In the genomic region with DNA sequence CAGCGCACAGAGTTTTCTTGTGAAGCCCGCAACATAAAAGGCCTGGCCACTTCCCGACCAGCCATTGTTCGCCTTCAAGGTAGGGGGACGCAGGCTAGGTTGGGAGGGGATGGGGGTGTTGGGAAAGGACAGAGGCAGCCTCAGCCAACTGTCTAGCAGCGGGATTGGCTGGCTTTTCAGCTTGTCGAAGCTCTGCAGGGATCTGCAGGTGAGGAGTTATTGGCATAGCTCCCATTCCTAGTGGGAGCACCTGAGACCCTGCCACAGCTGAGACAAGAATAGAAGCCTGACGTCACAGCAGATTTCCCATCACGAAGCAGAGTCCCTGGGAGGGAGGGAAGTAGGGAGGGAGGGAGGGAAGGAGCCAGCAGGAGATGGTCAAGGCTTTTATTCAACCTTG, we compare ENCODE assay signal across 15 mouse cellular contexts. TPM values are rescaled to one million over a fixed set of nuclear protein-coding genes. Genes with fewer than 3 reads are reported as not detected.
DNase-seq lines count a peak whose midpoint lies in the region; ATAC-seq and TF ChIP-seq lines count a peak whose summit lies in the region.
"Had no signal": no experiment of that assay in that cellular context is flagged by ENCODE, and none has a peak within 500 bp of the region (broad histone marks: within the 10 kb centered on the region; RNA-seq: fewer than 3 reads in every experiment).

No protein-coding gene starts in this region.

- no peaks in the 10 kb centered on the region for H3K9me3 ChIP-seq in embryonic facial prominence, embryonic 10.5 days
- H3K9me3 ChIP-seq in hindbrain, embryonic 16.5 days (ENCODE audit: control insufficient read depth, low read length), result no peaks in the 10 kb centered on the region
- H3K9me3 ChIP-seq: embryonic facial prominence, embryonic 12.5 days; liver, embryonic 15.5 days had no signal

- no peak for TF ChIP-seq CTCF in layer of hippocampus, adult 2 months (conservative IDR thresholded peaks at IDR 0.05)

- H3K4me2 ChIP-seq in hindbrain, embryonic 16.5 days (ENCODE audit: low read length), result no peak overlapping the region
- H3K4me2 ChIP-seq: embryonic facial prominence, embryonic 12.5 days; liver, embryonic 15.5 days had no signal

- H3K4me3 ChIP-seq in layer of hippocampus, adult 2 months, result no peak overlapping the region
- H3K4me3 ChIP-seq in embryonic facial prominence, embryonic 10.5 days, result no peak overlapping the region
- no peak overlapping the region for H3K4me3 ChIP-seq in hindbrain, embryonic 16.5 days (ENCODE audit: low read length)
- H3K4me3 ChIP-seq: embryonic facial prominence, embryonic 12.5 days; liver, embryonic 15.5 days had no signal

- H3K4me1 ChIP-seq in embryonic facial prominence, embryonic 10.5 days, result peaks cover 90% of the 10 kb centered on the region
- peaks cover 35% of the 10 kb centered on the region for H3K4me1 ChIP-seq in hindbrain, embryonic 16.5 days (ENCODE audit: control insufficient read depth, insufficient read depth, low read depth, low read length)

- peaks cover 51% of the 10 kb centered on the region for H3K27me3 ChIP-seq in embryonic facial prominence, embryonic 10.5 days (replicated peaks; ENCODE audit: low read depth, poor library complexity, severe bottlenecking)
- no peaks in the 10 kb centered on the region; the same call in 1 of the 2 replicates for H3K27me3 ChIP-seq in hindbrain, embryonic 16.5 days (replicated peaks; ENCODE audit: control insufficient read depth, insufficient read depth, low read length)
- H3K27me3 ChIP-seq: Patski had no signal

- 29% methylated on average over 9 of the region's 9 CpGs for WGBS in embryonic facial prominence, embryonic 10.5 days
- WGBS in hindbrain, embryonic 16.5 days, result 23% methylated on average over 9 of the region's 9 CpGs

- no peak for DNase-seq in layer of hippocampus, adult 2 months (ENCODE audit: low spot score in 2 of 2)
- no peak for DNase-seq in layer of hippocampus, postnatal 10 days (ENCODE audit: low spot score in 2 of 2)
- DNase-seq in brain, adult 2 months (ENCODE audit: low read depth, low spot score), result peak; percentile 83
- no peak for DNase-seq in embryonic facial prominence, embryonic 10.5 days (ENCODE audit: low spot score)
- no peak for DNase-seq in right cerebral cortex, adult 18-20 months
- no peak for DNase-seq in liver
- DNase-seq: heart, postnatal 14 days; kidney, adult 11 months; lung, postnatal 36 days had no signal

- no peak overlapping the region for H3K9ac ChIP-seq in hindbrain, embryonic 16.5 days (ENCODE audit: low read depth, low read length)
- H3K9ac ChIP-seq: embryonic facial prominence, embryonic 12.5 days; liver, embryonic 15.5 days had no signal

- H3K36me3 ChIP-seq in embryonic facial prominence, embryonic 10.5 days (replicated peaks), result peaks cover 62% of the 10 kb centered on the region
- H3K36me3 ChIP-seq in hindbrain, embryonic 16.5 days (ENCODE audit: control insufficient read depth, insufficient read depth, low read length), result peaks cover 4% of the 10 kb centered on the region; the same call in 1 of the 2 replicates
- H3K36me3 ChIP-seq: liver, embryonic 15.5 days had no signal

- peak; percentile 15; the same call in 1 of the 2 replicates for ATAC-seq in hindbrain, embryonic 16.5 days
- ATAC-seq in CD4-positive, CD25-positive, alpha-beta regulatory T cell, adult 4 months, result no peak
- ATAC-seq: Patski had no signal

- H3K27ac ChIP-seq in layer of hippocampus, adult 2 months, result peak overlapping the region; percentile 82; the same call in 1 of the 2 replicates
- 0 out of 2 replicates have a peak overlapping the region, but pooled peaks have one; percentile 44 for H3K27ac ChIP-seq in embryonic facial prominence, embryonic 10.5 days (replicated peaks)
- H3K27ac ChIP-seq in hindbrain, embryonic 16.5 days (ENCODE audit: low read depth, low read length), result no peak overlapping the region
- H3K27ac ChIP-seq: embryonic facial prominence, embryonic 12.5 days; liver, embryonic 15.5 days had no signal

RNA-seq across cellular contexts. Expression of gene Tyro3, which starts 7.2 kb away (rescaled TPM):
- total RNA-seq in layer of hippocampus, adult 2 months (2021), result 10 to 100 TPM; 75.5 to 80.8 TPM
- 10 to 100 TPM; 48.6 to 64.7 TPM for total RNA-seq in layer of hippocampus, postnatal 10 days (2021)
- 19.3 and 22.5 TPM in 2 replicates for polyA plus RNA-seq in embryonic facial prominence, embryonic 10.5 days (2016; fragmentation: Nextera tagmentation; extraction: Ambion mirVana)
- polyA plus RNA-seq in hindbrain, embryonic 16.5 days (2015; fragmentation: Nextera tagmentation; extraction: Ambion mirVana), result 28.5 and 30.0 TPM in 2 replicates
- polyA plus RNA-seq in CD4-positive, CD25-positive, alpha-beta regulatory T cell, adult 4 months (2017; shearing (Covaris generic)), result 1 to 10 TPM; 1.1 to 1.3 TPM

RNA-seq across cellular contexts. Expression of gene Rpap1, which starts 17.4 kb away (rescaled TPM):
- 10 to 100 TPM; 18.6 to 19.6 TPM for total RNA-seq in layer of hippocampus, adult 2 months (2021)
- 10 to 100 TPM; 16.4 to 16.7 TPM for total RNA-seq in layer of hippocampus, postnatal 10 days (2021)
- polyA plus RNA-seq in embryonic facial prominence, embryonic 10.5 days (2016; fragmentation: Nextera tagmentation; extraction: Ambion mirVana), result 40.6 and 41.1 TPM in 2 replicates
- 16.5 and 19.4 TPM in 2 replicates for polyA plus RNA-seq in hindbrain, embryonic 16.5 days (2015; fragmentation: Nextera tagmentation; extraction: Ambion mirVana)
- 10 to 100 TPM; 15.7 to 34.0 TPM for polyA plus RNA-seq in CD4-positive, CD25-positive, alpha-beta regulatory T cell, adult 4 months (2017; shearing (Covaris generic))

RNA-seq across cellular contexts. Expression of gene Ltk, which starts 44.5 kb away (rescaled TPM):
- 10 to 100 TPM; 13.7 to 14.3 TPM for total RNA-seq in layer of hippocampus, adult 2 months (2021)
- total RNA-seq in layer of hippocampus, postnatal 10 days (2021), result 1 to 10 TPM; 3.6 to 4.8 TPM
- polyA plus RNA-seq in embryonic facial prominence, embryonic 10.5 days (2016; fragmentation: Nextera tagmentation; extraction: Ambion mirVana), result not detected in 2 replicates
- polyA plus RNA-seq in hindbrain, embryonic 16.5 days (2015; fragmentation: Nextera tagmentation; extraction: Ambion mirVana), result 1.6 and 1.7 TPM in 2 replicates
- polyA plus RNA-seq in CD4-positive, CD25-positive, alpha-beta regulatory T cell, adult 4 months (2017; shearing (Covaris generic)), result not detected
- total RNA-seq: heart, postnatal 14 days; monocyte, adult 5-6 weeks had no signal
- polyA plus RNA-seq: embryonic facial prominence, embryonic 12.5 days had no signal
